Mouse (Mus musculus) limb, embryonic 10.5 days (tissue): ENCODE results near the gene Ints1. TPM values are rescaled to one million over a fixed set of nuclear protein-coding genes. Genes with fewer than 3 reads are reported as not detected.

Experiments
- DNase-seq: peaks from one replicate; pipeline ENCODE4 v3.0.0-alpha.2; 2017; ENCODE audit warnings: low spot score
- H3K27ac ChIP-seq: fragments of 300-500 bp; sonication (generic); 2 replicates; pipeline ENCODE4 v1.5.1; 2016; ENCODE audit warnings: mild to moderate bottlenecking
- H3K27me3 ChIP-seq: fragments of 300-500 bp; sonication (generic); 2 replicates; pipeline ENCODE4 v1.6.1; 2016; ENCODE audit warnings: low read depth, mild to moderate bottlenecking; ENCODE audit not compliant: poor library complexity, severe bottlenecking
- H3K36me3 ChIP-seq: fragments of 300-500 bp; sonication (generic); 2 replicates; pipeline ENCODE4 v1.6.1; 2016; ENCODE audit warnings: mild to moderate bottlenecking, moderate library complexity
- H3K4me1 ChIP-seq: fragments of 300-500 bp; sonication (generic); 2 replicates; pipeline ENCODE4 v1.6.1; 2016
- H3K4me3 ChIP-seq: fragments of 300-500 bp; sonication (generic); 2 replicates; pipeline ENCODE4 v1.5.1; 2016; ENCODE audit warnings: mild to moderate bottlenecking, moderate library complexity
- H3K9me3 ChIP-seq: fragments of 300-500 bp; sonication (generic); replicated peaks from 2 replicates; pipeline ENCODE4 v1.6.1; 2016; ENCODE audit warnings: mild to moderate bottlenecking
- WGBS: fragments of 180-500 bp; shearing (Covaris S2); methylation state at CpG from one replicate; pipeline ENCODE4 v1.1.7; 2016; 5-methylcytosine and 5-hydroxymethylcytosine counted together
- polyA plus RNA-seq: library from polyadenylated mRNA; unstranded; fragments of >200 nt; fragmentation: Nextera tagmentation; extraction: Ambion mirVana; gene quantifications from 2 replicates; pipeline ENCODE4 v1.2.1, GENCODE M21; 2016

The Ints1 gene
- polyA plus RNA-seq, 1 experiment from 2014 or later, result 42.5 TPM

GRCm38 (mm10) chr5:139736504-139736940, 39.0 kb downstream of the Ints1 start:
- Histone ChIP-seq H3K9me3 (no peaks in the 10 kb centered on the region), H3K27me3 (peaks cover 24% of the 10 kb centered on the region), H3K36me3 (no peaks in the 10 kb centered on the region), H3K4me3 (peak overlapping the region; percentile 65), H3K27ac (peak overlapping the region; percentile 82), H3K4me1 (peaks cover 60% of the 10 kb centered on the region)
- DNase-seq, result no peak
- WGBS, result 20% methylated on average over 10 of the region's 10 CpGs

- Histone ChIP-seq H3K4me3 (peak within 1 kb of the TSS; percentile 65), H3K9me3 (no peaks in the 10 kb centered on the region), H3K27me3 (peaks cover 24% of the 10 kb centered on the region), H3K4me1 (peaks cover 67% of the 10 kb centered on the region), H3K27ac (peak within 1 kb of the TSS; percentile 82), H3K36me3 (no peaks in the 10 kb centered on the region)
- peak; percentile 93 for DNase-seq
- 5% methylated on average over 50 of the region's 50 CpGs for WGBS
Observed at GRCm38 (mm10) chr5:139735677-139736503, 39.6 kb downstream of the Ints1 start, which contains the start of gene Micall2. TSS of gene Micall2 (minus strand) at chr5:139736336.

DNA sequence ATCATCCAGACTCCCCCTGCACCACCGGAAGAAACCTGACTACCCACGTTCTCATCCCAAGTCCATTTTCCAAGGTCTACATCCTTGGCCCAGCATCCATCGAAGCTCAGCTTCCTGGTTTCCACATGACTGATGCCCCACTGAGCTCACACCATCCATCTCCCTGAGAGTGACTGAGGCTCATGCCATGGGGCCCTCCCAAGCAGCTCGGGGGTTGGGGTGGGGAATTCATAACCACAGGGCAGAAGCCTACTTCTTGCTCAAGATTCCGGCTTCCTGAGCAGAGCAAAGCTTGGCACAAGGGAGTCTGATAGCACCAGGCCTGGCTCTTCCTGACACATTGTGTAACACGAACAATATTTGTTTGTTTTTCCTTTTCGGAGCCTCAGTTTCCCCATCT, 40.7 kb downstream of the Ints1 start:
- Histone ChIP-seq H3K4me3 (peak overlapping the region; percentile 65; the same call in 1 of the 2 replicates), H3K36me3 (no peaks in the 10 kb centered on the region), H3K27ac (no peak overlapping the region; the same call in 1 of the 2 replicates), H3K4me1 (peaks cover 78% of the 10 kb centered on the region), H3K9me3 (no peaks in the 10 kb centered on the region), H3K27me3 (peaks cover 24% of the 10 kb centered on the region)
- 79% methylated on average over 7 of the region's 7 CpGs for WGBS
- DNase-seq, result no peak

GRCm38 (mm10) chr5:139734016-139734415, 41.5 kb downstream of the Ints1 start:
- Histone ChIP-seq H3K27ac (no peak overlapping the region; the same call in 1 of the 2 replicates), H3K4me3 (no peak overlapping the region), H3K36me3 (no peaks in the 10 kb centered on the region), H3K27me3 (peaks cover 24% of the 10 kb centered on the region), H3K4me1 (peaks cover 81% of the 10 kb centered on the region), H3K9me3 (no peaks in the 10 kb centered on the region)
- DNase-seq, result no peak
- 74% methylated on average over 3 of the region's 3 CpGs for WGBS

DNA sequence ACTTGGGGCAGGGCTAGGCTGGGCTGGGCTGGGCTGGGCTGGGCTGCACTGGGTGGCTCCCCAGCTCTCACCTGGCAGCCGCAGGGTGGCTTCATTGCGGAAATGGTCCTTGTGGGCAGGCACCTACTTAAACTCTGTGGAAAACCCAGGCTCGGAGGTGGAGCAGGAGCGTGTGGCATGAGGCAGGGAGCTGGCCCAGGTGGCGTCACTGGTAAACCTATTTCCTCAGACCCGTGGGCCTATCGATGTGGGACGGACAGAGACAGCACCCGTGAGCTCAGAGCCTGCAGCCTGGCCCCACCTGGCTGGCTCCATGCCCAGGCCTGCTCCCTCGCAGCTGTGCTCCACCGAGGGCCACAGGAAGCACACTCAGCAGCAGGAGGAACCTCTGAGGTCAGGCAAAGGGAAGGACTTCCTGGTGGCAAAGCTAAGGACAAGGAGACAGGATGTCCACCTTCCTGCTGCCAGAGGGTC, 42.8 kb downstream of the Ints1 start:
- no peak for DNase-seq
- peaks cover 17% of the 10 kb centered on the region for H3K27me3 ChIP-seq
- no peak overlapping the region for H3K4me3 ChIP-seq
- peak overlapping the region; percentile 75 for H3K27ac ChIP-seq
- no peaks in the 10 kb centered on the region for H3K9me3 ChIP-seq
- WGBS, result 81% methylated on average over 11 of the region's 11 CpGs
- H3K4me1 ChIP-seq, result peaks cover 89% of the 10 kb centered on the region
- no peaks in the 10 kb centered on the region for H3K36me3 ChIP-seq

GRCm38 (mm10) chr5:139730712-139731486, 44.6 kb downstream of the Ints1 start:
- peaks cover 83% of the 10 kb centered on the region for H3K4me1 ChIP-seq
- H3K9me3 ChIP-seq, result no peaks in the 10 kb centered on the region
- H3K27me3 ChIP-seq, result peaks cover 16% of the 10 kb centered on the region
- H3K36me3 ChIP-seq, result peaks cover 2% of the 10 kb centered on the region; the same call in 1 of the 2 replicates
- WGBS, result 44% methylated on average over 8 of the region's 8 CpGs
- peak; percentile 64 for DNase-seq
- peak overlapping the region; percentile 25 for H3K4me3 ChIP-seq
- H3K27ac ChIP-seq, result peak overlapping the region; percentile 90

- no peaks in the 10 kb centered on the region for H3K27me3 ChIP-seq
- H3K27ac ChIP-seq, result peak overlapping the region; percentile 92; the same call in 1 of the 2 replicates
- no peak for DNase-seq
- whole genome bisulfite sequencing, result 86% methylated on average over 11 of the region's 11 CpGs
- no peak overlapping the region for H3K4me3 ChIP-seq
- H3K4me1 ChIP-seq, result peaks cover 82% of the 10 kb centered on the region
- H3K9me3 ChIP-seq, result no peaks in the 10 kb centered on the region
- H3K36me3 ChIP-seq, result peaks cover 2% of the 10 kb centered on the region; the same call in 1 of the 2 replicates
Observed at GRCm38 (mm10) chr5:139727261-139727660, 48.2 kb downstream of the Ints1 start.

DNA sequence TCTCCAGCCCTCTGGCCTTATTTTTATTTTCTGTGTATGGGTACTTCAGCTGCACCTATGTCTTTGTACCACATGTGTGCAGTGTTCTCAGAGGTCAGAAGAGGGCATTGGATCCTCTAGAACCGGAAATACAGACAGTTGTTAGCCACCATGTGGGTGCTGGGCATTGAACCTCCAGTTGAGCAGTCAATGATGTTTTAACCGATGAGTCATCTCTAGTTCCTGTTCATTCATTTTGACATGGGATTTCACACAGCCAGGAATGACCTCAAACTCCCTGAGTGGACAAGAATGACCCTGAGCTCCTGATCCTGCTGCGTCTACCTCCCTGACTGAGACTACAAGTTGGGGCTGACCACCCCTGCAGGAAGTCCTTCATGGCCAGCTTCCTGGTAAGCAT, 49.3 kb downstream of the Ints1 start:
- Histone ChIP-seq H3K9me3 (no peaks in the 10 kb centered on the region), H3K4me1 (peaks cover 73% of the 10 kb centered on the region), H3K27me3 (no peaks in the 10 kb centered on the region), H3K4me3 (no peak overlapping the region), H3K36me3 (peaks cover 9% of the 10 kb centered on the region; the same call in 1 of the 2 replicates), H3K27ac (peak overlapping the region; percentile 92)
- no peak for DNase-seq
- 89% methylated on average over 3 of the region's 3 CpGs for WGBS

DNA sequence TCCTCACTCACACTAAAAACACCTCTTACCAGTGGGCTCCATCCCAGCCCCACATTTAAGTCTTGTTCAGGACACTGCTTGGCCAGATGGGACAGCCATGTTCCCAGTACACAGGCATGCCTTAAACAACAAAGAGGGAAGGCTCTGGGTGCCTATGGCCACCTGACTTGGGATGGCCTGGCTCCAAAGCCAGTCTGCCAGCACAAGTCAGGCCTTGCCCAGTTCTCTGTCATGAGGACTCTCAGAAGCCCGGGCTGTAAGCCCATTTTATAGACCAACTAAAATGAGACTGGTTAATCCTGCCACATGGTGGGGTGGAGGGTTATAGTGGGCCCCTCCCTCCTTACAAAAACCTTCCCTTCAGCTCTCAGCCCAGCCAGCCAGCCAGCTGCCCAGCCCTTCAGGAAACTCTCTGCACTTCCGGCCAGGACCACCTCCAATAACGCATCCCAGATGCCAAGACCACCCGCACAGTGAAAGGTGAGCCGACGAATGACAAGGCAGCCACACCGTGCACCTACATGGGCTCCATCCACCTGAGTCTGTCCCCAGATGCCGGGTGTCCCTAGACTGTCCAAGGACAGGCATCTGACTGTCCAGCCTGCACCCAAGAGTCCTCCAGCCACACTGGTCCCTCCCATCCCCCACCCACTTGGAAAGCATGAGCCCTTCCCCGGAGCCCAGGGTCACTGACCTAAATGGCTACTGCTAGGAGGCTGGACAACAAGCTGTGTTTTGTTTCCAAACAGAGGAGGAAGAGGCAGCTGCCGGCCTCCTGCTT, 50.9 kb downstream of the Ints1 start:
- H3K9me3 ChIP-seq, result no peaks in the 10 kb centered on the region
- peak overlapping the region; percentile 92 for H3K27ac ChIP-seq
- H3K4me1 ChIP-seq, result peaks cover 61% of the 10 kb centered on the region
- peak overlapping the region; percentile 31 for H3K4me3 ChIP-seq
- DNase-seq, result peak; percentile 93
- peaks cover 13% of the 10 kb centered on the region for H3K36me3 ChIP-seq
- H3K27me3 ChIP-seq, result no peaks in the 10 kb centered on the region
- 15% methylated on average over 10 of the region's 10 CpGs for WGBS

DNA sequence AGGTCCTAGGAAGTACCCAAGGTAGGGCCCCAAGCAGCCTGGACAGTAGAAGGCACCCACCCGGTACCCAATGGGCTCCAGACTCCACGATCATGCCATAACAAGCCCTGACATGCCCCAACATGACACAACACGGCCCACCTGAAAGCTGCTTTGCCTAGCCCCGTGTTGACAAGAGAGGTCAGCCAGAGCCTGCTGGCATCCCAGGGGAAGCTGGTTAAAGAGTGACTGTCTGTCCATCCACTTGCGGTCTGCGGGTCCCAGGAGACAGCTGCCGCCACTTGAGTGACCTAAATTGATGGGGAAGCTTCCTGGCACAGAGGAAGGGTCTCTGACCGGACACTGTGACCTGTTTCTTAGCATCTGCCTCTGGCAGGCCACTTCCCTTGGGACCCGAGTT, 52.4 kb downstream of the Ints1 start:
- Histone ChIP-seq H3K4me1 (peaks cover 57% of the 10 kb centered on the region), H3K27me3 (no peaks in the 10 kb centered on the region), H3K4me3 (no peak overlapping the region), H3K36me3 (peaks cover 18% of the 10 kb centered on the region), H3K9me3 (no peaks in the 10 kb centered on the region), H3K27ac (peak overlapping the region; percentile 68)
- 68% methylated on average over 9 of the region's 9 CpGs for WGBS
- DNase-seq, result no peak

DNA sequence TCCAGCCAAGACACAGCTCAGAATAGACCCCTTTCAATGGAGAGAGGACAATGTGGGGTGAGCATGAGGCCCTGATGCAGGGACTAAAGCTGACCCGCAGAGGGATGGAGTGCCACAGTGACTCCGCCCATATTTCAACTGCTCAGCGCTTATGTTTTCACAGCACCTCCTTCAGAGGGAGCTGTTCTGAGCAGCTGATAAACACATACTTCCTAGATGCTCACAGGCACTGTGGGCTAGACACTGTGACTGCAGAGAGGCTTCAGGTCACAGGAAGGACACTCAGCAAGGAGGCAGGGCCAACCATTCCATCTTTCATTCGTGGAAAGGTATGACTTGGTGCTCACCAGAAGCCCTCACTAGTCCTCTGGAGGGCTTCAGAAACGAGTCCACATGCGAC, 52.8 kb downstream of the Ints1 start:
- peaks cover 53% of the 10 kb centered on the region for H3K4me1 ChIP-seq
- H3K27me3 ChIP-seq, result no peaks in the 10 kb centered on the region
- H3K36me3 ChIP-seq, result peaks cover 21% of the 10 kb centered on the region
- H3K9me3 ChIP-seq, result no peaks in the 10 kb centered on the region
- 71% methylated on average over 6 of the region's 6 CpGs for WGBS
- DNase-seq, result no peak
- H3K27ac ChIP-seq, result peak overlapping the region; percentile 68
- H3K4me3 ChIP-seq, result no peak overlapping the region

DNA sequence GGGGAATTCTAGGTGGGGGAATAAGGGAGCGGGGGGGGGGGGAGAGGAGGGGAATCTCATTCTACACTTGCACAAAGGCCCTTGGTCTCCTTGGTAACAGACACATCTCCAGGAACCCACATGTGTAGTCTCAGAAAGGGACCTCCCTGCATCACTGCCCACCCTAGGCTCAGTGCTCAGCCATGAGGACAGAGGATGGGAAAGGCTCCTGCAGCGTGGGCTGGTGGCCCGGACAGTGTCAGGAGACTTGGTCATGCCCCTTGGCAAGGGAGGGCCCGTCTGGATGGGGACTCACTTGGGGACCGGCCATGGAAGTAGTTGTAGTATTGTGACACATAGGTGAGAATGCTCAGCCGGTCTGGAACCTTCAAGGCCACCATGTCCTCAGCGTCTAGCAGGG, 56.5 kb downstream of the Ints1 start:
- Histone ChIP-seq H3K27me3 (no peaks in the 10 kb centered on the region), H3K9me3 (no peaks in the 10 kb centered on the region)

More for the DNA sequence above, 56.5 kb downstream of the Ints1 start:
- WGBS, result 82% methylated on average over 7 of the region's 7 CpGs
- H3K4me3 ChIP-seq, result no peak overlapping the region
- H3K4me1 ChIP-seq, result peaks cover 24% of the 10 kb centered on the region
- H3K27ac ChIP-seq, result 0 out of 2 replicates have a peak overlapping the region, but pooled peaks have one; percentile 43
- DNase-seq, result no peak
- peaks cover 39% of the 10 kb centered on the region for H3K36me3 ChIP-seq
